Mouse (Mus musculus): Measurements from ENCODE around the gene Amot. TPM values are rescaled to one million over a fixed set of nuclear protein-coding genes. Genes with fewer than 3 reads are reported as not detected.

Gene Amot
- 16.6 and 22.4 TPM in 2 replicates for polyA plus RNA-seq (2012; rRNA removed)

GRCm38 (mm10) chrX:145504717-145505415, at the start of gene Amot:
Amot (minus strand) TSS chrX:145505181.

Other genes with a start within 250 kb of the Amot start
- 0.28 and 1.0 TPM in 2 replicates for gene Lhfpl1, start 156.1 kb downstream of the Amot start, polyA plus RNA-seq (2012; rRNA removed)

Measured in central nervous system, embryonic 14 days (tissue).